Mouse (Mus musculus) spleen, adult 2 months (tissue): ENCODE measurements around the gene Fam189b. TPM values are rescaled to one million over a fixed set of nuclear protein-coding genes. Genes with fewer than 3 reads are reported as not detected.

ENCODE experiments used
- DNase-seq, 2 experiments: peaks; one replicate each; pipeline versions ENCODE4 v3.0.0 to v3.0.0-alpha.2; 2012 to 2021; ENCODE audit warnings: low spot score in 2 of 2, low read depth in 1 of 2
- H3K27ac ChIP-seq: fragments of 200-500 bp; 2 replicates; pipeline ENCODE4 v1.5.1; 2012; ENCODE audit warnings: low read length, inconsistent platforms; ENCODE audit not compliant: insufficient read depth
- H3K27me3 ChIP-seq: fragments of 200-500 bp; 2 replicates; pipeline ENCODE4 v1.6.1; 2012; ENCODE audit warnings: mild to moderate bottlenecking, moderate library complexity, low read length, inconsistent platforms; ENCODE audit not compliant: control insufficient read depth, insufficient read depth
- H3K36me3 ChIP-seq: fragments of 200-500 bp; 2 replicates; pipeline ENCODE4 v1.6.1; 2012; ENCODE audit warnings: mild to moderate bottlenecking, low read length, inconsistent platforms; ENCODE audit not compliant: control insufficient read depth, insufficient read depth
- H3K4me1 ChIP-seq: fragments of 200-500 bp; 2 replicates; pipeline ENCODE4 v1.6.1; 2011; ENCODE audit warnings: inconsistent platforms; ENCODE audit not compliant: control insufficient read depth, insufficient read depth, insufficient read length
- H3K4me3 ChIP-seq: fragments of 200-500 bp; 2 replicates; pipeline ENCODE4 v1.5.1; 2011; ENCODE audit warnings: mild to moderate bottlenecking, inconsistent platforms; ENCODE audit not compliant: insufficient read depth, insufficient read length; ENCODE audit errors: extremely low read depth
- CTCF ChIP-seq: fragments of 200-500 bp; IDR thresholded peaks from 2 replicates; pipeline ENCODE4 v1.5.1; 2011; ENCODE audit warnings: mild to moderate bottlenecking, inconsistent platforms; ENCODE audit not compliant: insufficient read depth, insufficient read length, insufficient replicate concordance; ENCODE audit errors: extremely low read depth
- POLR2A ChIP-seq: fragments of 200-500 bp; IDR thresholded peaks from 2 replicates; pipeline ENCODE4 v1.6.1; 2011; ENCODE audit warnings: low read depth, low read length, inconsistent platforms
- WGBS: fragments of 180-500 bp; shearing (Covaris S2); methylation state at CpG from one replicate; pipeline ENCODE4 v1.1.7; 2018; 5-methylcytosine and 5-hydroxymethylcytosine counted together
- polyA plus RNA-seq: library from polyadenylated mRNA; depleted of rRNA; stranded (reverse); fragments of >200 nt; gene quantifications from 2 replicates; pipeline ENCODE4 v1.2.3, GENCODE M21; 2012

The Fam189b gene
- polyA plus RNA-seq, 1 experiment, result 104 TPM

DNA sequence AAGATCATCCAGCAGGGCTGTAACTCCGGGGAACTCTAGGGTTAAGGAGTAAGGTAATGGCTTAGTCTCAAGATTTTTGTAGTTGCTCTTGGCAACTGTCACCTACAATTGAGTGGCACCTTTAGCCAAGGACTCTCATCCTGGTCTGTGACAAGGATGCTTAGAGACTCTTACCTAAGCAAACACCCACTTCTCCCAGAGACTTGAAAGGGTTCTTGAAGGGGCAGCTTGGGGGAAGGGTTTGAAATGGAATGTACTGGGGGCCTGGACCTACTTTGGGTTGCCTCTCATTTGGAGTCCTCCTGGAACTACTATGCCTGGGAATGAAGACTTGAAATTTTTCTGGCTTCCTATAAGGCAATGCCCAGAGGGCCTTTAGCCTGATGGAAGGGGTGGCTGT, 35.3 kb downstream of the Fam189b start:
- WGBS, result 90% methylated on average over 1 of the region's 1 CpGs
- H3K27me3 ChIP-seq, result no peaks in the 10 kb centered on the region
- no peak overlapping the region for H3K27ac ChIP-seq
- H3K4me3 ChIP-seq, result no peak overlapping the region
- TF ChIP-seq POLR2A, result no peak
- TF ChIP-seq CTCF, result no peak
- no peak for DNase-seq
- H3K4me1 ChIP-seq, result peaks cover 5% of the 10 kb centered on the region; the same call in 1 of the 2 replicates
- H3K36me3 ChIP-seq, result no peaks in the 10 kb centered on the region

DNA sequence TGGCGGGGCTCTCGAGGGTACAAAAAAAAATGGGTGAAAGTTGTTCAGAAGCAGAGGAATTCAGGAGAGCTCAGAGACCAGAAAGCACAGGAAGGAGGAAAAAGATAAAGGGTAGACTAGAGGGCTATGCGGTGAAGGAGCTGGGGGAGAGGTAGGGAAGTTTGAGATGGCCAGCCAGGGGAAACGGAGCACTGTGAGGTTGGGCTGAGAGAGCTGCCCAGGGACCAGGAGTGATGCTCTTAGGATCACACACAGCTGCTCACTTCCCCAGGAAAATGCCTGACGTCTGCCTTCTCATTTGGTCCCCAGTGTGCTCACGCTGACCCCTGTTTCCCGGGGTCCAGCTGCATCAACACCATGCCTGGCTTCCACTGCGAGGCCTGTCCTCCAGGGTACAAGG, 36.6 kb downstream of the Fam189b start:
- H3K36me3 ChIP-seq, result no peaks in the 10 kb centered on the region
- TF ChIP-seq POLR2A, result no peak
- no peak overlapping the region for H3K27ac ChIP-seq
- DNase-seq, result no peak
- no peaks in the 10 kb centered on the region for H3K27me3 ChIP-seq
- 58% methylated on average over 8 of the region's 8 CpGs for WGBS
- H3K4me3 ChIP-seq, result no peak overlapping the region
- peaks cover 5% of the 10 kb centered on the region; the same call in 1 of the 2 replicates for H3K4me1 ChIP-seq

DNA sequence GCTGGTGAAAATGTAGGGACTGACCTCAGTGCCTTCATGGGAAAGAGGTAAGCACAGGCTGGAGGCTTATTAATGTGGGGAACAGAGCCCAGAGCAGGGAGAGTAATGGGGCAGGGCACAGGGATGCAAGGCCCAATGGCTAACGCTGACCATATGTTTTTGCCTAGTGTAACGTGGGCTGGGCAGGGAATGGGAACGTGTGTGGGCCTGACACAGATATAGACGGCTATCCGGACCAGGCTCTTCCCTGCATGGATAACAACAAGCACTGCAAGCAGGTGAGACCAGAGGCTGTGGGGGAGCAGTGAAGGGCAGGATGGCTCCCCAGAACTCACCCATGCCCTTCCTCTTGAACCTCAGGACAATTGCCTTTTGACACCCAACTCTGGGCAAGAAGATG, 38.2 kb downstream of the Fam189b start:
- WGBS, result 90% methylated on average over 5 of the region's 5 CpGs
- DNase-seq, result no peak
- Histone ChIP-seq H3K27me3 (no peaks in the 10 kb centered on the region), H3K27ac (no peak overlapping the region), H3K4me3 (no peak overlapping the region), H3K36me3 (no peaks in the 10 kb centered on the region), H3K4me1 (no peaks in the 10 kb centered on the region)
- TF ChIP-seq CTCF (no peak), POLR2A (no peak)

DNA sequence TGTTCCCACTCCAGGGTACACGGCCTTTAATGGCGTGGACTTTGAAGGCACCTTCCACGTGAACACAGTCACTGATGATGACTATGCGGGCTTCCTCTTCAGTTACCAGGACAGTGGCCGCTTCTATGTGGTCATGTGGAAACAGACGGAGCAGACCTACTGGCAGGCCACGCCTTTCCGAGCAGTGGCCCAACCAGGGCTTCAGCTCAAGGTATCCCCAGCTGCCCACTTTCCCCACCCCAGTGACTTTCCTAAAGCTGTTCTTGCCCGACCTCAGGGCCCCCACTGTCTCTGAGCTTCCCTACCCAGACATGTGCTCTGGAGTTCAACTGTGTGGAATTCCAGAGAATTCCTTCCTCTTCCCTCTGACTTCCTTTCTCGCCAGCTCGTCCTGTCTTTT, 41.9 kb downstream of the Fam189b start:
- DNase-seq, result no peak
- TF ChIP-seq POLR2A (no peak), CTCF (no peak)
- no peak overlapping the region for H3K4me3 ChIP-seq
- H3K27ac ChIP-seq, result no peak overlapping the region
- H3K4me1 ChIP-seq, result peaks cover 7% of the 10 kb centered on the region; the same call in 1 of the 2 replicates
- WGBS, result 87% methylated on average over 11 of the region's 11 CpGs
- peaks cover 8% of the 10 kb centered on the region; the same call in 1 of the 2 replicates for H3K27me3 ChIP-seq
- no peaks in the 10 kb centered on the region for H3K36me3 ChIP-seq

DNA sequence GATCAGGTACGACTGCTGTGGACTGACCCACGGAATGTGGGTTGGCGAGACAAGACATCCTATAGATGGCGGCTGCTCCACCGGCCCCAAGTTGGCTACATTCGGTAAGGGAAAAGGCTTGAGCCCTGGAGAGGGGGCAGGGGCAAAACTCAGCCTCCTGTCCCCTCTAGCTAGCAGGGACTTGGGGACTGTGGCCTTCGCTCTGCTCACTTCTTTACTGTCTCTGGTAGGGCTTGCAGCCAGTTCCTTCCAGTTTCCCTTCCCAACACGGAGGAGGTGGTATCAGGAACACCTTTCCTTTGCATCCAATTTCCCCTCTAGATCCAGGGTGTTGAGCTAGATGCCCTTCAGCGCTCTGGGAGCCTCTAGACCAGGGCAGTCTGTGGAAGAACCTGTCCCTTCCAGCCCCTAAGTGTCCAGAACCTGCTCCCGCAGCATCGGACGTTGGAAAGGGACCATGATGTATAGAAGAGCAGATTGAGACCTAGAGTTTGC, 42.4 kb downstream of the Fam189b start:
- H3K27ac ChIP-seq, result no peak overlapping the region
- TF ChIP-seq POLR2A, result no peak
- 86% methylated on average over 12 of the region's 12 CpGs for WGBS
- no peaks in the 10 kb centered on the region for H3K36me3 ChIP-seq
- H3K4me1 ChIP-seq, result peaks cover 7% of the 10 kb centered on the region; the same call in 1 of the 2 replicates
- no peak overlapping the region for H3K4me3 ChIP-seq
- DNase-seq, result no peak
- H3K27me3 ChIP-seq, result peaks cover 8% of the 10 kb centered on the region; the same call in 1 of the 2 replicates

- no peak overlapping the region for H3K27ac ChIP-seq
- peaks cover 8% of the 10 kb centered on the region; the same call in 1 of the 2 replicates for H3K27me3 ChIP-seq
- DNase-seq, result no peak
- no peak for TF ChIP-seq POLR2A
- no peak for TF ChIP-seq CTCF
- no peak overlapping the region for H3K4me3 ChIP-seq
- 60% methylated on average over 4 of the region's 4 CpGs for whole genome bisulfite sequencing
- H3K4me1 ChIP-seq, result peaks cover 7% of the 10 kb centered on the region; the same call in 1 of the 2 replicates
- no peaks in the 10 kb centered on the region for H3K36me3 ChIP-seq
Measured at GRCm38 (mm10) chr3:89225918-89226317, 43.0 kb downstream of the Fam189b start.

- Histone ChIP-seq H3K27me3 (peaks cover 8% of the 10 kb centered on the region; the same call in 1 of the 2 replicates), H3K4me3 (no peak overlapping the region), H3K27ac (no peak overlapping the region), H3K36me3 (no peaks in the 10 kb centered on the region), H3K4me1 (peaks cover 9% of the 10 kb centered on the region; the same call in 1 of the 2 replicates)
- 90% methylated on average over 11 of the region's 11 CpGs for WGBS
- DNase-seq, result no peak
- TF ChIP-seq CTCF, result no peak
- TF ChIP-seq POLR2A, result no peak
Measured at GRCm38 (mm10) chr3:89226361-89226760, 43.4 kb downstream of the Fam189b start.
